Mouse (Mus musculus) heart, adult 2 months (tissue): ENCODE measurements around the gene Plcb4.

Experiments
- CTCF ChIP-seq: fragments of 200-600 bp; IDR thresholded peaks from 2 replicates; pipeline ENCODE4 v1.8.1; 2022; ENCODE audit warnings: antibody characterized with exemption, mild to moderate bottlenecking, moderate library complexity
- POLR2A ChIP-seq: fragments of 200-500 bp; IDR thresholded peaks from 2 replicates; pipeline ENCODE4 v1.6.1; 2011; ENCODE audit warnings: mild to moderate bottlenecking, low read depth, low read length, control low read depth; ENCODE audit not compliant: insufficient read depth

DNA sequence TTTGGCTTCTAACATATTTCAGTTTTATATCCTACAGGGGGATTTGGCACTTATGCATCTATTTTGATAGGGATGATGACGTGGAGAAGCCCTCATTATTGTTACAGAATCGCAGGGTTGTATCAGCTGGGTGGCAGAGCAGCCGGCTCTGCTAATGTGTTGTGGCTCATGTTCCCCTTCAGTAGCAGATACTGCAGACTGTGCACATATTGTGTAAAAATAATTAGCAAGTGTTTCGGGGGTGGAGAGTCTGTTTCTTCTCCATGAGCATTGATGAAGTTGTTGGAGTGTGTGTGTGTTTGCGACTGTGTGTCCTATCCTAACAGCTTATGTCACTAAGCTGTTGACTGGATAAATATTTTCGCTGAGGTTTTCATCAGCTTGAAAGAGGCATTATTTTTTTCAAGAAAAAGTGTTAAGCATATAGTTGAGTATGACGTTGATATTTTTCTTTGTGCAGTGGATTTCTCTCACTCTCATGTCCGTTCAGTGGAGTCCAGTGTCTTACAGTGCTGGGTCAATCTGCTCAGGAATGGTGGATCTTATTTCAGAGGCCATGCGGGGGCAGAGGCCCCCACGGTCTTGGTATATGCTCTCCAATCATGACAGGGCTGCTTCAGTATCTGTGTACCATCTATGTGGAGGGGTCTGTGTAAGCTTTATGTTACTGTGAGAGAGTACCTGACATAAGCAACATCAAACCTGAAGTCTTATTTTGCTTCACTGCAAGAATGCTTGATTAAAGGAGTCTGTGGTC, 25.1 kb downstream of the Plcb4 start:
- TF ChIP-seq CTCF (no peak), POLR2A (no peak)
